Mouse (Mus musculus): ENCODE measurements around the gene Sytl1.

DNA sequence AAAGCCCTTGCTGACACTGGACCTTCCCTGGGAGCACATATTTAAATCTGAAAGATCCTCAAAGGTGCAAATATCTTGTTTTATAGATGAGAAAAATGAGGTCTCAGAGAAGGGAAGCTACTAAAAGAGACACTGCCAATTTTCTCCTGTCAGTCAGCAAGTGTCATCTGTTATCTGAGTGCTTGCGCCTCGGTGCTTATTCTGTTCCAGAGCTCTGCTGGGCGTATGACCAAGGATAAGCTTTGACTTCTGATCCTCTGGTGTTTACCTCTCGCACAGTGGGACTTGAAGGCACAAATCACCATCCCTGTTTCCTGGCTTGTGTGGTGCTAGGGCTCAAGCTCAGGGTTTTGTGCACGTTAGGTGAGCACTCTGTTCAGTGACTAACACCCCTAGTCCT is 39.8 kb upstream of the Sytl1 start:
- TF ChIP-seq MYB (IDR thresholded peaks at IDR 0.05; ENCODE audit: low read depth, low read length) (no peak), ZKSCAN1 (IDR thresholded peaks at IDR 0.05; ENCODE audit: low read depth, low read length) (no peak), ELF1 (IDR thresholded peaks at IDR 0.05; ENCODE audit: low read depth, low read length) (no peak), POLR2A (IDR thresholded peaks at IDR 0.05; ENCODE audit: control insufficient read depth in 1 of 2, insufficient read depth in 1 of 2, low read depth in 1 of 2, low read length in 2 of 2, poor library complexity in 1 of 2) (no peak), USF2 (IDR thresholded peaks at IDR 0.05; ENCODE audit: borderline replicate concordance in 1 of 2, insufficient read depth in 1 of 2, low read depth in 1 of 2, low read length in 2 of 2) (no peak)
